Mouse (Mus musculus): Measurements from ENCODE around the gene Lamp5.
A peak's percentile ranks its signal among the peaks of the same experiment; 100 is the strongest.

The Lamp5 gene

GRCm38 (mm10) chr2:136051688-136052289, at the start of gene Lamp5:
Gene Lamp5, plus strand, starts transcription at chr2:136052239.
- TF ChIP-seq CTCF (conservative IDR thresholded peaks at IDR 0.05; ENCODE audit: low read length), result no peak
- TF ChIP-seq POU5F1 (IDR thresholded peaks at IDR 0.05; ENCODE audit: borderline replicate concordance, low read length), result no peak
- TF ChIP-seq NANOG (IDR thresholded peaks at IDR 0.05; ENCODE audit: borderline replicate concordance, low read length), result no peak
- no peaks in the 10 kb centered on the region for H3K9me3 ChIP-seq (ENCODE audit: low read length)
- H3K27me3 ChIP-seq (ENCODE audit: insufficient read depth, low read length), result peaks cover 47% of the 10 kb centered on the region
- peak within 1 kb of the TSS; percentile 67 for H3K4me3 ChIP-seq (replicated peaks; ENCODE audit: low read length)
- peaks cover 14% of the 10 kb centered on the region; the same call in 1 of the 2 replicates for H3K4me1 ChIP-seq (replicated peaks; ENCODE audit: low read depth, low read length)
- no peaks in the 10 kb centered on the region for H3K36me3 ChIP-seq (ENCODE audit: insufficient read depth, low read length)

DNA sequence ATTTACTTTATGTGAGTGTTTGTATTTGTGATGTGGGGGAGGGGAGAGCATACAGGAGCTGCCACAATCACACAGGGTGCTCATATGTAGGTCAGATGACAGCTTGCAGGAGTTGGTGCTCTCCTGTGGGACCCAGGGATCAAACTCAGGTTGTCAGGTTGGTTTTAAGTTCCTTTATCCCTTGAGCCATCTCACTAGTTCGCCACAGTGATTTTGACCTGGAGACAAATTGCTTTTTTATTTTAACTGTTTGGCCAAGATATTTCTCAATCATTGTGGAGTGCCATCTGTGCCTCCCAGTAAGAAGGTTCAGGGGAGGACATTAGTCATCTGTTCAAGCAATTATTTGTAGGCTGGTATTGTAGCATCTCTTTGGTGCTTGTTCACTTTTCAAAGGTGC, 48.2 kb upstream of the Lamp5 start:
- Histone ChIP-seq H3K4me1 (replicated peaks; ENCODE audit: low read depth, low read length) (no peaks in the 10 kb centered on the region), H3K4me3 (replicated peaks; ENCODE audit: low read length) (no peak overlapping the region), H3K27me3 (ENCODE audit: insufficient read depth, low read length) (no peaks in the 10 kb centered on the region), H3K36me3 (ENCODE audit: insufficient read depth, low read length) (peaks cover 6% of the 10 kb centered on the region), H3K9me3 (ENCODE audit: low read length) (no peaks in the 10 kb centered on the region)
- no peak for TF ChIP-seq CTCF (conservative IDR thresholded peaks at IDR 0.05; ENCODE audit: low read length)
- no peak for TF ChIP-seq NANOG (IDR thresholded peaks at IDR 0.05; ENCODE audit: borderline replicate concordance, low read length)
- TF ChIP-seq POU5F1 (IDR thresholded peaks at IDR 0.05; ENCODE audit: borderline replicate concordance, low read length), result no peak

DNA sequence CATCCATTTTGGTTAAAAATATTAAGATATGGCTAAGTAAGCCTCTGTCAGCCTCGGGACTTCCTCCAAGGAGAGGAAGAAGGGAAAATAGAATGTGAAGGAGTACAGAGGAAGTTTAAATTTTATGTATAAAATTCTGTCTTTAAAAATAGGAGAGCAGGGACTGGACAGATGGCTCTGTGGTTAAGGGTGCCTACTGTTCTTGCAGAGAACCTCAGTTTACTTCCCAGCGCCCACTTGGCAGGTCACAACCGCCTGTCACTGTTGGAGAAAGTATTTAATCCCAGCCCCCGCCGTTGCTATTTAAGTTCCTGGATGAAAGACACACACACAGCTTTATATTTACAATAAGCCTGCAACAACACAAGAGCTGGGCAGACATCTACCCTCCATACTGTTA, 45.8 kb upstream of the Lamp5 start:
- Histone ChIP-seq H3K4me3 (replicated peaks; ENCODE audit: low read length) (no peak overlapping the region), H3K4me1 (replicated peaks; ENCODE audit: low read depth, low read length) (no peaks in the 10 kb centered on the region), H3K36me3 (ENCODE audit: insufficient read depth, low read length) (peaks cover 12% of the 10 kb centered on the region), H3K9me3 (ENCODE audit: low read length) (no peaks in the 10 kb centered on the region), H3K27me3 (ENCODE audit: insufficient read depth, low read length) (no peaks in the 10 kb centered on the region)
- no peak for TF ChIP-seq POU5F1 (IDR thresholded peaks at IDR 0.05; ENCODE audit: borderline replicate concordance, low read length)
- TF ChIP-seq CTCF (conservative IDR thresholded peaks at IDR 0.05; ENCODE audit: low read length), result no peak
- TF ChIP-seq NANOG (IDR thresholded peaks at IDR 0.05; ENCODE audit: borderline replicate concordance, low read length), result no peak

GRCm38 (mm10) chr2:136012759-136013158, 39.3 kb upstream of the Lamp5 start:
- no peaks in the 10 kb centered on the region for H3K27me3 ChIP-seq (ENCODE audit: insufficient read depth, low read length)
- peaks cover 7% of the 10 kb centered on the region; the same call in 1 of the 2 replicates for H3K36me3 ChIP-seq (ENCODE audit: insufficient read depth, low read length)
- H3K9me3 ChIP-seq (ENCODE audit: low read length), result no peaks in the 10 kb centered on the region
- no peak overlapping the region for H3K4me3 ChIP-seq (replicated peaks; ENCODE audit: low read length)
- H3K4me1 ChIP-seq (replicated peaks; ENCODE audit: low read depth, low read length), result no peaks in the 10 kb centered on the region
- TF ChIP-seq CTCF (conservative IDR thresholded peaks at IDR 0.05; ENCODE audit: low read length) (no peak), POU5F1 (IDR thresholded peaks at IDR 0.05; ENCODE audit: borderline replicate concordance, low read length) (no peak), NANOG (IDR thresholded peaks at IDR 0.05; ENCODE audit: borderline replicate concordance, low read length) (no peak)

DNA sequence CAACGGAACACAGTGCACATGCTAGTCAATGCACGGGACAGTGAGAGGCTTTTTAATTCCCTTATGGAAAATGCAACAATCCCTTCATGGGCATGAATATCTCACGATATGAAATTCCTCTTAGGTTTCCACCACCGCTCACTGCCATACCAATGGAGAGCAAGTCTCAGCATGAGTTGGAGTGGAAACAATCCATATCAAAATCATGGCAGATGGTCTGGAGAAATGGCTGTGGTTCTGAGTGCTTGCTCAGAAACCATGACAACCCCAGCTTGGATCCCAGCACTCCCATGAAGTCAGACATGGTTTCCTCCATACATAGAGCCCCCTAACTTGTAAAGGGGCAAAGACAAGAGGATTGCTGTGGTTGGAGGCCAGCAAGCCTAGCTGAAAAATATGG, 3.6 kb upstream of the Lamp5 start:
- no peaks in the 10 kb centered on the region for H3K36me3 ChIP-seq (ENCODE audit: insufficient read depth, low read length)
- no peaks in the 10 kb centered on the region for H3K9me3 ChIP-seq (ENCODE audit: low read length)
- peaks cover 41% of the 10 kb centered on the region for H3K27me3 ChIP-seq (ENCODE audit: insufficient read depth, low read length)
- H3K4me3 ChIP-seq (replicated peaks; ENCODE audit: low read length), result no peak overlapping the region
- no peak for TF ChIP-seq CTCF (conservative IDR thresholded peaks at IDR 0.05; ENCODE audit: low read length)
- TF ChIP-seq NANOG (IDR thresholded peaks at IDR 0.05; ENCODE audit: borderline replicate concordance, low read length), result no peak
- no peak for TF ChIP-seq POU5F1 (IDR thresholded peaks at IDR 0.05; ENCODE audit: borderline replicate concordance, low read length)
- H3K4me1 ChIP-seq (replicated peaks; ENCODE audit: low read depth, low read length), result peaks cover 14% of the 10 kb centered on the region; the same call in 1 of the 2 replicates

DNA sequence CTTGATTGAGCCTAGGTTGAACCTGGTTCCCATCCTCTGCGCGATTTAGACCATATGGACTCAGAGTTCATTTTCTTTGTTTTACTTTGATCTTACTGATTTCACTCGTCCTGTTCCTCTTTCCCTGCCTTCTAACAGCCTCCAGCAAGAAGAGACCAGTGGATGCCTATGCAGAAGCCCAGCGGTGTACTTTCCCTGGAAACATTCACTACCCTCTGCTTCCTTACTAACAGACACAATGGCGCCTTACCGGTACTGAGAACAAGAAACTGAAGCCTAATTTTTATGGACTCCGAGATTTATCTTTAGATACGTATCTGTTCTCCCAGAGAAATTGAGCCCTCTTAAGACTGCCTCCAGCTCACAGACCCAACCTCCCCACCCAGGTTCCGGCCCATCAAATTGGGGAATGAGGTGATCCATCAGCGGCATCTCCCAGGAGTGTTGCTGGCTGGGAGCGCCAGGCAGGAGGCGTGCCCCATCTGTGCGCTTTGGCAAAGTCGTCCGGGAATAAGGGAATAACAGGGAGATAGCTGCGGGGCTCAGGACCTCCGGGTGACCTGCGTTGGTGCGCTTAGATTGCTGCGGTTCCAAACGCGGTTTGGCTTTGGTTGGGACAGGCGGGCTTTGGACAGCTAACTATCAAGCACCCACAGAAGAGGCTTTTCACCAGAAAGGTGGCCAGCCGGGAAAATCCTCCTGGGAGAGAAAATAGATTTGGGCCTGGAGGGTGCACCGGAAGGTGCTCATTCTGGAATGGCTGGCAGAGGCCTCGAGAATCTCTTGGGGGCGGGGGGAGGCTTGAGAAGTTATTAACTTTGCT, 1.0 kb upstream of the Lamp5 start:
- TF ChIP-seq NANOG (IDR thresholded peaks at IDR 0.05; ENCODE audit: borderline replicate concordance, low read length) (no peak), POU5F1 (IDR thresholded peaks at IDR 0.05; ENCODE audit: borderline replicate concordance, low read length) (no peak), CTCF (conservative IDR thresholded peaks at IDR 0.05; ENCODE audit: low read length) (no peak)
- H3K4me1 ChIP-seq (replicated peaks; ENCODE audit: low read depth, low read length), result peaks cover 14% of the 10 kb centered on the region; the same call in 1 of the 2 replicates
- H3K4me3 ChIP-seq (replicated peaks; ENCODE audit: low read length), result peak overlapping the region; percentile 67
- no peaks in the 10 kb centered on the region for H3K36me3 ChIP-seq (ENCODE audit: insufficient read depth, low read length)
- peaks cover 47% of the 10 kb centered on the region for H3K27me3 ChIP-seq (ENCODE audit: insufficient read depth, low read length)
- H3K9me3 ChIP-seq (ENCODE audit: low read length), result no peaks in the 10 kb centered on the region

DNA sequence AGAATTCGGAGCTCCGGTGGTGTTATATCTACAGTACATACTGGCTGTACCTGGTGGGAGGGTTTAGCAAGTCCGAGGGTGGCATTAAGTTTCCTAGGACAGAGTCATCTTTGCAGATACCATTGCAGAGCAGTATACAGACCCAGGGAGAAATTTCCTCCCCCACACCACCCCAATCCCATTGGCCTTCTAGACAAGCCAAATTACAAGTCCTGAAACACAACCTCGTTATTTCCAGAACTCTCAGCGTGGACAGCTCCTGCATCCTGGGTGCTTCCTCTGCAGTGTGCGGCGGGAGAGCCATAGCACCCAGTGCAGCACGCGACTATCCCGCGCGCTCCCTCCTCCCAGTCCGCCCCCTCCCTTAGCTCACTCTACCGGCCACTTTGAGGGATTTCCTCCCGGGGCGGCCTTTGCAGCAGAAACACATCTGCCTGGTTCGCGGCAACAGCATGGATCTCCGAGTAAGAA, 5.9 kb downstream of the Lamp5 start:
- TF ChIP-seq CTCF (conservative IDR thresholded peaks at IDR 0.05; ENCODE audit: low read length) (no peak), POU5F1 (IDR thresholded peaks at IDR 0.05; ENCODE audit: borderline replicate concordance, low read length) (no peak), NANOG (IDR thresholded peaks at IDR 0.05; ENCODE audit: borderline replicate concordance, low read length) (no peak)
- H3K4me1 ChIP-seq (replicated peaks; ENCODE audit: low read depth, low read length), result peaks cover 22% of the 10 kb centered on the region
- no peaks in the 10 kb centered on the region for H3K36me3 ChIP-seq (ENCODE audit: insufficient read depth, low read length)
- H3K4me3 ChIP-seq (replicated peaks; ENCODE audit: low read length), result peak overlapping the region; percentile 74
- no peaks in the 10 kb centered on the region for H3K9me3 ChIP-seq (ENCODE audit: low read length)
- H3K27me3 ChIP-seq (ENCODE audit: insufficient read depth, low read length), result peaks cover 64% of the 10 kb centered on the region

DNA sequence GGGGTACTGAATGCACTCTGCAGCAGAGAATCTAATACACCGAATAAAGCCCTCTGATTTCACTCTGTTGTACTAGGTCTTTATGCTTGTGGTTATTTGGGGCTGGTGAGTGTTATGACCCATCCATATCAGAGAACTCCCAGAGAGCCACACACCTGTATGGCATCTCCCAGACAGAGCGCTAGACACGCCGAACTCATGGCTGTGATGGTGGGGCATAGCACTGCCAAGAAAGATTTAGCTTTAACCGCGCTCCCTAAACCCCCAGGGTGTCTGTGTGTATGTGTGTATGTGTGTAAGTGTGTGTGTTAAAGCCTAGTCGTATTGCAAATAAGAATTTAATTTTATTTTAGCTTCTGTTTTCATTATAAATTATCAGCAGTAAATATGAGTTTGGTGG, 6.4 kb downstream of the Lamp5 start:
- H3K36me3 ChIP-seq (ENCODE audit: insufficient read depth, low read length), result no peaks in the 10 kb centered on the region
- TF ChIP-seq NANOG (IDR thresholded peaks at IDR 0.05; ENCODE audit: borderline replicate concordance, low read length) (no peak), CTCF (conservative IDR thresholded peaks at IDR 0.05; ENCODE audit: low read length) (no peak), POU5F1 (IDR thresholded peaks at IDR 0.05; ENCODE audit: borderline replicate concordance, low read length) (no peak)

More for the DNA sequence above, 6.4 kb downstream of the Lamp5 start:
- H3K27me3 ChIP-seq (ENCODE audit: insufficient read depth, low read length), result peaks cover 60% of the 10 kb centered on the region
- H3K9me3 ChIP-seq (ENCODE audit: low read length), result no peaks in the 10 kb centered on the region
- peak overlapping the region; percentile 74 for H3K4me3 ChIP-seq (replicated peaks; ENCODE audit: low read length)
- peaks cover 22% of the 10 kb centered on the region for H3K4me1 ChIP-seq (replicated peaks; ENCODE audit: low read depth, low read length)
